Mouse (Mus musculus): Measurements from ENCODE around the gene Thy1. TPM values are rescaled to one million over a fixed set of nuclear protein-coding genes. Genes with fewer than 3 reads are reported as not detected.

Gene Thy1
- total and polyA plus RNA-seq, 2 experiments: 0.46 to 3.2 TPM

- Histone ChIP-seq H3K36me3 (ENCODE audit: control insufficient read depth, insufficient read depth, low read length) (peaks cover 20% of the 10 kb centered on the region), H3K9ac (ENCODE audit: low read depth, low read length) (no peak overlapping the region), H3K79me2 (ENCODE audit: control insufficient read depth, insufficient read depth, low read length) (no peaks in the 10 kb centered on the region), H3K4me3 (ENCODE audit: insufficient read depth, low read depth, low read length) (no peak overlapping the region), H3K27ac (replicated peaks; ENCODE audit: insufficient read depth, low read depth, low read length) (no peak overlapping the region), H3K4me1 (ENCODE audit: control insufficient read depth, insufficient read depth, low read length) (no peaks in the 10 kb centered on the region), H3K27me3 (ENCODE audit: control insufficient read depth, insufficient read depth, low read length) (no peaks in the 10 kb centered on the region)
- TF ChIP-seq CTCF (IDR thresholded peaks at IDR 0.05; ENCODE audit: low read depth, low read length) (no peak), POLR2A (IDR thresholded peaks at IDR 0.05; ENCODE audit: extremely low read depth, insufficient read depth, low read length) (no peak)
- no peak for DNase-seq (ENCODE audit: extremely low read depth, low read depth, low spot score)
- WGBS: 65% methylated on average over 9 of the region's 9 CpGs
Measured at GRCm38 (mm10) chr9:44096536-44096935, 53.4 kb downstream of the Thy1 start.

Other genes starting within 250 kb of the Thy1 start
- gene Usp2, start 23.6 kb downstream of the Thy1 start, total RNA-seq (2014; rRNA removed): 9.9 and 13.6 TPM in 2 replicates
- gene Usp2, start 23.6 kb downstream of the Thy1 start, polyA plus RNA-seq (2012; rRNA removed): 1.6 and 3.1 TPM in 2 replicates
- gene Mfrp, start 58.3 kb downstream of the Thy1 start, total RNA-seq (2014; rRNA removed): under 0.01 TPM in 1 of 2 replicates, not detected in the other
- gene Mfrp, start 58.3 kb downstream of the Thy1 start, polyA plus RNA-seq (2012; rRNA removed): not detected in 2 replicates
- gene C1qtnf5, start 63.9 kb downstream of the Thy1 start, total RNA-seq (2014; rRNA removed): 2.7 and 3.0 TPM in 2 replicates
- 5.6 and 5.7 TPM in 2 replicates for gene C1qtnf5, start 63.9 kb downstream of the Thy1 start, polyA plus RNA-seq (2012; rRNA removed)
- gene Gm49380, start 70.1 kb downstream of the Thy1 start, total RNA-seq (2014; rRNA removed): 0.09 TPM in 1 of 2 replicates, not detected in the other
- not detected in 2 replicates for gene Gm49380, start 70.1 kb downstream of the Thy1 start, polyA plus RNA-seq (2012; rRNA removed)
- gene Rnf26, start 70.1 kb downstream of the Thy1 start, total RNA-seq (2014; rRNA removed): 3.1 and 5.0 TPM in 2 replicates
- 16.7 and 19.0 TPM in 2 replicates for gene Rnf26, start 70.1 kb downstream of the Thy1 start, polyA plus RNA-seq (2012; rRNA removed)
- 3.6 and 6.7 TPM in 2 replicates for gene Mcam, start 91.1 kb downstream of the Thy1 start, total RNA-seq (2014; rRNA removed)
- gene Mcam, start 91.1 kb downstream of the Thy1 start, polyA plus RNA-seq (2012; rRNA removed): 4.2 and 4.5 TPM in 2 replicates
- gene Cbl, start 190.7 kb downstream of the Thy1 start, total RNA-seq (2014; rRNA removed): 2.8 and 4.3 TPM in 2 replicates
- gene Cbl, start 190.7 kb downstream of the Thy1 start, polyA plus RNA-seq (2012; rRNA removed): 1.8 and 2.4 TPM in 2 replicates
- gene Ccdc153, start 197.3 kb downstream of the Thy1 start, total RNA-seq (2014; rRNA removed): not detected in 2 replicates
- gene Ccdc153, start 197.3 kb downstream of the Thy1 start, polyA plus RNA-seq (2012; rRNA removed): not detected in 2 replicates
- not detected in 2 replicates for gene Pdzd3, start 208.1 kb downstream of the Thy1 start, total RNA-seq (2014; rRNA removed)
- gene Pdzd3, start 208.1 kb downstream of the Thy1 start, polyA plus RNA-seq (2012; rRNA removed): not detected in 2 replicates
- 3.5 and 5.6 TPM in 2 replicates for gene Nlrx1, start 225.2 kb downstream of the Thy1 start, total RNA-seq (2014; rRNA removed)
- 8.6 and 10.0 TPM in 2 replicates for gene Nlrx1, start 225.2 kb downstream of the Thy1 start, polyA plus RNA-seq (2012; rRNA removed)
- gene Abcg4, start 245.2 kb downstream of the Thy1 start, total RNA-seq (2014; rRNA removed): not detected in 2 replicates
- gene Abcg4, start 245.2 kb downstream of the Thy1 start, polyA plus RNA-seq (2012; rRNA removed): 0.11 TPM in 1 of 2 replicates, not detected in the other